Mouse (Mus musculus): ENCODE measurements around the gene Myd88. TPM values are rescaled to one million over a fixed set of nuclear protein-coding genes. Genes with fewer than 3 reads are reported as not detected.

The Myd88 gene
- total RNA-seq, 2 experiments from 2014 or later, result 4.6 to 5.5 TPM

DNA sequence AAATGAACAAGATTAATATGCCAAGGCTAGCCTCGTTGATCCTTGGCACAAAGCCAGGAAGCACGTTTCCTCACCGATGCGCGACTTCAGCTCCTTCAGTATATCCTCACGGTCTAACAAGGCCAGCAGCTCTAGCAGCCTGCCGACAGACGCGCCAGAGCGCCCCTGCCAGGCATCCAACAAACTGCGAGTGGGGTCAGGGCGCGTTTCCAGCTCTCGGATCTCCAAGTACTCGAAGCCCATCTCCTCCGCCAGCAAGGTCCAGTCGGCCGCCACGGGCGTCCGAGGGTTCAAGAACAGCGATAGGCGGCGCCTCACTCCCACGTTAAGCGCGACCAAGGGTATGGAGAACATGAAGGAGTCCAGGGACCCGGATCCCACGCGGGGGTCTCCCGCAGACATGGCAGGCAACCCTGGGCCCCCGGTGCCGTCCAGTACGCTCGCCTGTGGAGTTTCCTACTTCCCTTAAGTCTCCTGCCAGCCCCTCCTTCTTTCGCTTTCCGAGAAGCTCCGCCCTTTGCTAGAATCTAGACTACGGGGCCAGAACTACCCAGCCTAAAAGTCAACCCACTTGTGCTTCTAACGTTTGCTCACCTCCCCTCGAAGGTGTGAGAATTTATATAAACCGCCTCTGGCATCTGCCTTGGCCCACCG lies 1.5 kb downstream of the Myd88 start, which contains the start of gene Acaa1a:
Gene Acaa1a, plus strand, starts transcription at position 119 of the 654 bp plus-strand sequence.
- peak; percentile 2; the same call in 1 of the 2 replicates for TF ChIP-seq CTCF (IDR thresholded peaks at IDR 0.05)
- H3K4me3 ChIP-seq, result peak within 1 kb of the TSS; percentile 79
- peak; percentile 31 to 43 for DNase-seq (ENCODE audit: extremely low spot score in 1 of 2, low spot score in 2 of 2)
- peak within 1 kb of the TSS; percentile 88 for H3K27ac ChIP-seq
- intact Hi-C loops (cut with DNase I), result loop anchor here (1.0 to 5.0 kb wide), 2 partner anchors 17 to 63 kb away; partner anchors contain the start of genes Acvr2b and Oxsr1

DNA sequence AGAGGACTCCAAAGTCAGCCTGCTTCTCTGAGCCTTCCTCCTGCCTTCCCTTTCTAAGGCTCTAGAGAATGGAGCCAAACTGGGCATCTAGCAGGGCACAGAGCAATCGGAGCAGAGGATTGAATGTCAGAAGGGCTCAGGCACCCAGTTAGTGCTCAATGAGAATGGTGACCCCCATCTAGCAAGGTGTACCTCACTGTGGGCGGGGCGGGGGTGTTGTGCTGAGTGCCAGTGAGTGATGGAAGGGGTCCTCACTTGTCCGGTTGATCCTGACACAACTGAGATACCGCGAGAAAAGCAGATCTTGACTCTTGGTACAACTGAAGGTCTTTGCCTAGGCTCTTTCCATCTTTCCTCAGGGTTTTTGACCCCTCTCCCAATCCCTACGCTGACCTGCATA lies 2.1 kb downstream of the Myd88 start:
- intact Hi-C loops (cut with DNase I), result no loop called here
- no peak overlapping the region for H3K27ac ChIP-seq
- no peak for DNase-seq (ENCODE audit: extremely low spot score in 1 of 2, low spot score in 2 of 2)
- no peak for TF ChIP-seq CTCF (IDR thresholded peaks at IDR 0.05)
- H3K4me3 ChIP-seq, result peak overlapping the region; percentile 79

DNA sequence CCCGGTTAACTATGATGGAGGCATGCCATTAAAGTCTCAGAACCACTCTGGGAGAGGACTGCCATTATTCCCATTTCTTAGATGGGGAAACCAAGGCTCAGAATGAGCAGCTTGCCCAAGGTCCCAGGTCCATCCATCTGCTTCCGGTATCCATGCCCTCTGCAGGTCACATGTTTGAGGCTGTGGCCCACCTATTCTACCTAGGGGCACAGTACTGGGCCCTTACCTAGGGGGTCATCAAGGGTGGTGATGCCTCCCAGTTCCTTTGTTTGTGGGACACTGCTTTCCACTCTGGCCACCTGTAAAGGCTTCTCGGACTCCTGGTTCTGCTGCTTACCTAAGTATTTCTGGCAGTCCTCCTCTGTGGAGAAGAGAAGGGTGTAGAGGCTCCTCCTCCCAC lies 2.9 kb downstream of the Myd88 start:
- Histone ChIP-seq H3K4me3 (no peak overlapping the region), H3K27ac (no peak overlapping the region)
- no peak for DNase-seq (ENCODE audit: extremely low spot score in 1 of 2, low spot score in 2 of 2)
- intact Hi-C loops (cut with DNase I), result no loop called here
- TF ChIP-seq CTCF (IDR thresholded peaks at IDR 0.05), result no peak

- TF ChIP-seq CTCF (IDR thresholded peaks at IDR 0.05), result no peak
- H3K4me3 ChIP-seq, result no peak overlapping the region
- DNase-seq (ENCODE audit: extremely low spot score in 1 of 2, low spot score in 2 of 2), result no peak
- intact Hi-C loops (cut with DNase I), result no loop called here
- no peak overlapping the region for H3K27ac ChIP-seq
Observed at GRCm38 (mm10) chr9:119337842-119338241, 3.4 kb downstream of the Myd88 start.

- DNase-seq (ENCODE audit: extremely low spot score in 1 of 2, low spot score in 2 of 2), result no peak
- intact Hi-C loops (cut with DNase I), result no loop called here
- no peak overlapping the region for H3K27ac ChIP-seq
- no peak overlapping the region for H3K4me3 ChIP-seq
- no peak for TF ChIP-seq CTCF (IDR thresholded peaks at IDR 0.05)
Observed at GRCm38 (mm10) chr9:119335571-119335970, 5.6 kb downstream of the Myd88 start.

GRCm38 (mm10) chr9:119334834-119335233 lies 6.4 kb downstream of the Myd88 start:
- Histone ChIP-seq H3K4me3 (no peak overlapping the region), H3K27ac (peak overlapping the region; percentile 63)
- no peak for TF ChIP-seq CTCF (IDR thresholded peaks at IDR 0.05)
- DNase-seq (ENCODE audit: extremely low spot score in 1 of 2, low spot score in 2 of 2), result no peak
- intact Hi-C loops (cut with DNase I), result no loop called here

DNA sequence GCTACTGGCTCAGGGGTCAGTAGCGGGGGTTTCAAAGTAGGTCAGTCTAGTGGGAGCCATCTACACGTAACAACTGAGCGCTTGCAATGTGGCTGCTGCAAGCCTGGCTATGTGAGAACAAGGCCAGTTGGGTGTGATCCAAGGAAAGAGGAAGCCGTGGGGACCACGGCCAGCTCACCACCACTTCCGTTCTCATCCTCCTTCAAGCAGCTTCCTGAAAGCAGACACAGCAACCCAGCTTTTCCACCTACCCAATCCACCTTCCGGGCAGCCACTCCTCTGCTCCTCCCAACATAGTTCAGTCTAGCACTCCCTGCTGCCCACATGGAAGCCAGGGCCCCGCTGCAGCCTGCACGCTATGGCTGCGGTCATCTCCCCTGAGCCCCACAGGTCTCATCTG lies 6.9 kb downstream of the Myd88 start:
- H3K27ac ChIP-seq, result peak overlapping the region; percentile 63
- peak in 1 of 2 experiments; percentile 44 for DNase-seq (ENCODE audit: extremely low spot score in 1 of 2, low spot score in 2 of 2)
- TF ChIP-seq CTCF (IDR thresholded peaks at IDR 0.05), result no peak
- no peak overlapping the region for H3K4me3 ChIP-seq
- intact Hi-C loops (cut with DNase I), result no loop called here

DNA sequence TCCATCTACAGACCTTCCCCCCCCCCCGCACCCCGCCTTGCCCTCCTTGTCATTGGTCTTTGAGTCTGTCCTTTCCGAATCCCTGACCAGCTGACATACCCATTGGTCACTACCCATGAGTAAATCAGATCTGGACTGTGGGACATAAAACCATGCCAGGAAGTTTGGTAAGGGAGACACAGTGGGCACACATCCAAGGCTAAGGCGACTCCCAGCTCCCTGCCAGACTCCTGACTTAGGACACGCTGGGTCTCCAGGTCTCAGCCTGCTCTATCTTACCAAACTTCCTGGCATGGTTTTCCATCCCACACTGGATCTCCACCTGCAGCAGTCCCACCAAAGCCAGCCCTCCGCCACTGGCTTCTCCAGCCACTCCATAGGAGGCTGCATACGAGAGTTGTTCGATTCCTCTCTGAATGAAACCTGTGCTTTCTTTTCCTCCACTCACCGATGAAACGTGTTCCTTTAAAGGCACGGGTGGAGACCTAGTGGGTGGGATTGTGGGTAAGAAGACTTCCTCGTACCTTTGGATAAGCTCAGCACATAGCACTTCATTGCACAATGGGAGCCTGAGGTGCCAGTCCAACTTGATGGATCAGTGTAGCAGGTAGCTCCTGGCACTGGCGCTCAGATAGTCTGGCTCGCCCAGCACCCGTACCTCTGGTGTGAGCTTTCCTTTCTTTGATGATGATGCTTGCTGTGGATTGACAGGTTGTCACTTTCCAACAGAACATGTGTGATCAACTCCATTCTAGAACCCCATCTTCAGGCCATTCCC lies 10.8 kb downstream of the Myd88 start:
- no peak for TF ChIP-seq CTCF (IDR thresholded peaks at IDR 0.05)
- no peak overlapping the region for H3K4me3 ChIP-seq
- H3K27ac ChIP-seq, result no peak overlapping the region
- no peak for DNase-seq (ENCODE audit: extremely low spot score in 1 of 2, low spot score in 2 of 2)
- intact Hi-C loops (cut with DNase I), result no loop called here

GRCm38 (mm10) chr9:119328488-119328887 lies 12.7 kb downstream of the Myd88 start:
- intact Hi-C loops (cut with DNase I), result loop anchor here (10.0 kb wide), 3 partner anchors 224 to 566 kb away; partner anchors contain the start of genes Ctdspl, Dlec1 and Wdr48
- no peak for TF ChIP-seq CTCF (IDR thresholded peaks at IDR 0.05)
- DNase-seq (ENCODE audit: extremely low spot score in 1 of 2, low spot score in 2 of 2), result no peak
- Histone ChIP-seq H3K27ac (no peak overlapping the region), H3K4me3 (no peak overlapping the region)

GRCm38 (mm10) chr9:119324130-119324529 lies 17.1 kb downstream of the Myd88 start:
- no peak for TF ChIP-seq CTCF (IDR thresholded peaks at IDR 0.05)
- H3K27ac ChIP-seq, result no peak overlapping the region
- intact Hi-C loops (cut with DNase I), result loop anchor here (10.0 kb wide), 3 partner anchors 219 to 571 kb away; partner anchors contain the start of genes Ctdspl, Dlec1 and Wdr48

DNA sequence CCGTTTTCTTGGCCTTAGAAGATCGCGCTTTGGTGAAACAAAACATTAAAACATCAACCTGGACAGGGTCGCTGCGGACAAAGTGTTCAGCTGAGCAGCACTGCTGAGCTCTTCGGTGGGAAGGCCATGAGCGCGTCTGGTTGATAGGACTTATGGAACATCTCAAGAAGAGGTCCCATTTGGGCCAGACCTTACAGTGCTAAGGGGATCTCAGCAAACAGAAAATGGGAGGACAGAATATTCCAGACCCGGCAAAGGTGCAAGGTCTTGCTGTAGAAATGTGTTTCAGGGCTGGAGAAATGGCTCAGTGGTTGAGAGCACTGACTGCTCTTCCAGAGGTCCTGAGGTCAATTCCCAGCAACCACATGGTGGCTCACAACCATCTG lies 18.0 kb downstream of the Myd88 start:
- TF ChIP-seq CTCF (IDR thresholded peaks at IDR 0.05), result no peak; the same call in 1 of the 2 replicates
- DNase-seq (ENCODE audit: extremely low spot score in 1 of 2, low spot score in 2 of 2), result no peak

More at GRCm38 (mm10) chr9:119324130-119324529, 17.1 kb downstream of the Myd88 start:
- no peak for DNase-seq (ENCODE audit: extremely low spot score in 1 of 2, low spot score in 2 of 2)
- no peak overlapping the region for H3K4me3 ChIP-seq

More for the DNA sequence above, 18.0 kb downstream of the Myd88 start:
- peak overlapping the region; percentile 98 for H3K27ac ChIP-seq
- peak overlapping the region; percentile 90 for H3K4me3 ChIP-seq
- intact Hi-C loops (cut with DNase I), result loop anchor here (10.0 kb wide), 3 partner anchors 218 to 572 kb away; partner anchors contain the start of genes Ctdspl, Dlec1 and Wdr48
